Mouse (Mus musculus) CD8-positive naive resting alpha-beta T cell, adult 2 months (primary cell): Measurements from ENCODE around the gene Gm11444.

Experiments used
- DNase-seq, 2 experiments: peaks; one replicate each; pipeline ENCODE4 v3.0.0; 2022; ENCODE audit warnings: low read depth in 2 of 2, low spot score in 2 of 2

The Gm11444 gene

GRCm38 (mm10) chr11:85850233-85850632 lies at the start of gene Gm11444:
Gm11444 (minus strand) TSS chr11:85850333.
- DNase-seq, result no peak

DNA sequence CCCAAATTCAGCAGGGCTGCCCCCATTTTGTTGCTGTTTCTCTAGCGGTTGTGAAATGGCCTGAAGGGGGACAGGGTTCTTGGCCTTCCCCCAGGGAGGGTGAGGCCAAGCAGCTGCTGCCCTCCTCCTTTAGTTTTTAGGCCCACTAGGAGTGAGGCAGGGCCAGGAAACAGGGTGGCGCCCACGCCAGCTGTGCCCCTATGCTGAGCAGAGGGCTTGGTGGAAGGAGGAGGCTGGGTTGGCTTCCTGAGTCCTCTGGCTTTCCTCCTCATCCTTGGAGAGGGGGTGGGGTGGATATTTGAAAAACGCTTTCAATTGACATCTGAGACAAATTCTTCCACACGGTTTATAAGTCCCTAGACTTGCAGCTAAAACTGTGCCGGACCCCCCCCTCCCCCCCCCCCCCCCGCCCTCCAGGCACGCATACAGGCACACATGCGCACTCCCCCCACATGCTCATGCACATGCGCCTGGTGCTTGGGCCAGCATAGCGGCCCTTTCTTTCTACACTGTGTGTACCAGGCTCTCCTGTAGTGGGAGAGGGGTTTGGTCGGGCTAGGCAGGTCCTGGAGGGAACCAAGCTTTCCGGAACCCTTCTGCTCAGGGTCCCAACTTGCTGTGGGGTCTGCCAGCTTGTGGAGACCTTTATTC lies 46.3 kb upstream of the Gm11444 start:
- DNase-seq, result no peak

DNA sequence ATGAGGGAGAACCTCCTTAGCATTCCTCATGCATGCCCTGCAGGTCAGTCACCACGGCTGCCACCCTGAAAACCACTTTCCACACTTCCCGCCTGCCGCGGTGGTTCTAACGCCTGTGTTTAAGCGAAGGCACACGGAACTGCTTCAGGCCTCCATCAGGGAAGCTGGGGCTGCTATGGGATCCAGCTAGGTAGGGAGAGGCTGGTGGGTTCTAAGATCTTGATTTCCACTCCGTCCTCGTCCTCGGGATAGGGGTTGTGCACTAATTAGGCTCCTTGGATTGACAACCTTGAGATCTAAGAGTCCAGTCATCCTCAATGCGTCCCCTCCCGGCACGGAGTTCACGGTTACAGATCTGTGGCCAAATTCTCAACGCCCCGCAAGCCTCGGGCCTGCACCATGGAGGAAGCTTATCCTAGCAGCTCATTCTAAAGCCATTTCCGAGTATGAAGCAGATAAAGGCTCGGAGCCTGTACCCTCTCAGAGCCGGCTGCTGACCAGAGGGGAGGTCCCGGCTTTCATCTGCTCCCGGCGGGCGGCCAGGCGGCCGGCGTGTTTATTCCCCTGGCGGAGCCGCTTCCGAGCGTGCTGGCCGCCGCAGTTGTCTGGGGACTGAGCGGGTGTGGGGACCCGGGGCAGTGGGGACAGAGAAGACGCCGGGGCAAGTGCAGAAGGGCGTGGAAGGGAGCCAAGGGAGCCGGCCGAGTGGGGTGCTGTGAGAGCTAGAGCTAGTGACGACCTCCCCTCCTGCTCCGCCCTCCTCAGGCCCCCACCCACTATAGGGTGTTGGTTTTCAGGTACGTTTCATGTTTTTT lies 44.8 kb upstream of the Gm11444 start:
- no peak for DNase-seq

GRCm38 (mm10) chr11:85894136-85894530 lies 44.0 kb upstream of the Gm11444 start:
- no peak for DNase-seq

GRCm38 (mm10) chr11:85893400-85894135 lies 43.4 kb upstream of the Gm11444 start:
- DNase-seq, result no peak

GRCm38 (mm10) chr11:85892771-85893170 lies 42.6 kb upstream of the Gm11444 start:
- DNase-seq, result no peak

- no peak for DNase-seq
Observed at GRCm38 (mm10) chr11:85891692-85892040, 41.5 kb upstream of the Gm11444 start.

DNA sequence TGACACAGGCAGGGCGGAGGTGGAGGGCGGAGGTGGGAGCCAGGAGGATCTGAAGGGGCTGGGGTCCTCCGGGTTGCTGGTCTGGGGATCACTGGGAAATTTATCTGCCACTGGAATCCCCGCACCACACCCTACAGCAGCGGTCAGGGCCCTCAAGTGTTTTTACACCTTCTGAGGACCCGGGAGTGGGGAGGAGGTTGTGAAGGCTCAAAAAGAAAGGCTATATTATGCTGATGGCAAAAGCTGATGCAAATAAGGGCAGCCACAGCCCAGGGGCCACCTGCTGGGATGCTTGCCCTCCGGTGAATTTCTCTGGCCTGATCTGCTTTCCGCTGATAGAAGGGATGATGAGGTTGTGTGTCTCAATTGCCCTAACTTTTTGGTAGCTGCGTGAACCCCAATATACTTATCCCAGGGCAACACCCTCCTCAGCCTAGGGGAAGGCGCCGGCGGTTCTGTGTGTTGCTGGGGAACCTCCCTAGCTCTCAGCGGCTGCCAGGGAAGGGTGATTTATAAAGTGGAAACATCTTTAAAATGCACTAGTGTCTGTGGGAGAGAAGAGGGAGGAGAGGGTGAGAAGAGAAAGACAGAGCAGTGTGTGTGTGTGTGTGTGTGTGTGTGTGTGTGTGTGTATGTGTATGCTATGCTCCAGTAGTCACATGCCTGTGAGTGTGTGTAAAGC lies 41.0 kb upstream of the Gm11444 start:
- no peak for DNase-seq

GRCm38 (mm10) chr11:85890563-85890845 lies 40.4 kb upstream of the Gm11444 start:
- no peak for DNase-seq

- no peak for DNase-seq
Observed at GRCm38 (mm10) chr11:85889730-85890562, 39.8 kb upstream of the Gm11444 start.

GRCm38 (mm10) chr11:85889056-85889729 lies 39.1 kb upstream of the Gm11444 start:
- DNase-seq, result no peak

- no peak for DNase-seq
Observed at GRCm38 (mm10) chr11:85888451-85888961, 38.4 kb upstream of the Gm11444 start.

DNA sequence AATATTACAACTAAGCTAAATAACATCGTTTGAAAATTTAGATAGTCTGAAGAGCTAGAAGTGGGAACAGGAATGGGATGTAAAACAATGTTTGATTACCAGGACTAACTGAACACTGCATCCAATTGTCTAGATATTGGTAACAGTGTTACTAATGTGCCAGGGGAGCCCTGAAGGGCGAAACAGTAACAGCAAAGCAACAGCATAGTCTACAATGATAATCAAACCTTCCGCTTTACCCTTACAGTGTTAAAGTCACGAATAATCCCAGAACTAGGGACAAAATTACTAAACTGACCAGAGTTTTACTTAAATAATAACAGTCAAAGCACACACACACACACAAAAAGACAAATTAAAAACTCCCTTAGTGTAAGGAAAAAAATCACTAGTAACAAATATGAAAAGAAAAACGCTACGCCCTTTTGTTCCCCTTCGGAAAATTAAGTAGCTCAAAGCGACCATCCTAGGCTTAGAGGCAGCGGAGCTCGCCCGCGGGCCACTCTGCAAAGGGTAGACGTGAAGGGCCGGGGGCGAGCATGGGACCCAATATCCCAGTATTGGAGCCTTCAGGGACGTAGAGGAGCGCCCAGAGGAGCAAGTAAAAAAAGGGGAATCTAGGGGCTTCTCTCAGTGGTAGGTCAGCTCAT lies 37.8 kb upstream of the Gm11444 start:
- DNase-seq, result no peak

DNA sequence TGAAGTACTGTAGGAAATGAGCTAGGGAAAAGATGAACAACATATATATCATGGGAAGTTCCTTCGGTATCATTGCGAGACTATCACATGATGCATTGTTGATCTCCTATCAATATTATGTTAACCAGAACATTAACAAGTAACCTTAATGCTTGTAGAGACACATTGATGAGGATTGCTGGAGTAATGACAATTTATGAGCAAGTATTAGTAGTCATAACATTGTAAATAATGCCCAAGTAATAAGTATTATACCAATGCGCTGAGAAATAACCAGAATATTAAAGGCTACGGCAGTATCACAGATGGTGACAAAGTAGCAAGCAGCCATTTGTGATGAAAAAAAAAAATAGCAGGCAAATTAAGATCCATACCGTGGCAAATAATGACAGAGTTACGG lies 37.1 kb upstream of the Gm11444 start:
- DNase-seq, result no peak

DNA sequence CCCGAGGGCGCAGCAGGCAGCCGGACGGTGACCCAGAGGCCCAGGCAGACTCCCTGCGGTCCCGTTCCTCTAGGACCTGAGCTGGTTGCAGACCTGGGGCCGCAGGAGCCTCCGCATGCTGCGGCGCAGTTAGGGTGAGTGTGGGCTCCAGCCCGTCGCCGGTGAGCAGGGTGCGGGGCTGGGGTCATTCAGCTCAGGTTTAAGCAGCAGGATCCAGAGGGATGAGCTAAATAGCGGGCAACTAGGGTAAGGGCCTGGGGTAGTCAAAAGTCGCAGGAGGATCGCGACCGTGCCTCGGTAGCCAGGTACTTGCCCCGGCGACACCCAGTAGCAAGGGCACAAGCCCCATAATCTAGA lies 36.3 kb upstream of the Gm11444 start:
- no peak for DNase-seq

DNA sequence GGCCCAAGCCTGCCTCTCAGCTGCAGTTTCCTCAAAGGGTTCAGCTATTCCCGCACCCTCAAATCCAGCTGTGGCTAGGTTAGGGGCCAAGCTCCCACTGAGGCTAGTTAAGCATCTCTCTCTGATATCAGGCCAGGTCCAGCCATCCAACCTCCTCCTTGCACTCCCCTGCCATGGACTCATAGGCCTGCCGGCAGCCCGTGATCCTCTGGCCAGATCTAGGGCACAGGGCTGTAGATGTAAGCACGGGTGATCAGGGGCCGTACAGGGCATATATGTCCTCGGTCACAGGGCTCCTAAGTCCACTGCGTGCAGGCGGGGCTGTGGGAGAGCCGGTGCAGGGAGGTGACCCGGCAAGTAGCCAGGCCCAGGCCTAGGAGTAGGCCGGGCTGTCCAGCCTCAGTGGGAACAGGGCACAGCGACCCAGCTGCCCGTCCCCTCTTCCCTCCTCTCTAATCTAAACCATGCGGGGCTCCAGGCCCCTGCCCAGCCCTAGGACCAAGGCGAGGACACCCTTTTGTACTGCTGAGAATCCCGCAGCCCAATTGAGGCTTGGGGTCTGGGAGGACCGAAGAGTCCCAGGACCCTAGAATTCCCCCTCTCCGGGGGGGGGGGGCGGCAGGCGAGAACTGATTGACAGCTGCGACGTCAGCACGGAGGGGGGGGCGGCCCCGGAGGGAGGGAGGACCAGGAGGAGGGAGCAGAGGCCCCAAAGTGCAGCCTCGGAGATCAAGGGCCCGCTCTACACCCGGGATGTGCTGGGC lies 35.7 kb upstream of the Gm11444 start, which contains the start of gene Tbx4:
Gene Tbx4, plus strand, starts transcription at position 758 of the 764 bp plus-strand sequence.
- DNase-seq, result no peak

- DNase-seq, result no peak
Observed at GRCm38 (mm10) chr11:85884498-85884897, 34.4 kb upstream of the Gm11444 start.

DNA sequence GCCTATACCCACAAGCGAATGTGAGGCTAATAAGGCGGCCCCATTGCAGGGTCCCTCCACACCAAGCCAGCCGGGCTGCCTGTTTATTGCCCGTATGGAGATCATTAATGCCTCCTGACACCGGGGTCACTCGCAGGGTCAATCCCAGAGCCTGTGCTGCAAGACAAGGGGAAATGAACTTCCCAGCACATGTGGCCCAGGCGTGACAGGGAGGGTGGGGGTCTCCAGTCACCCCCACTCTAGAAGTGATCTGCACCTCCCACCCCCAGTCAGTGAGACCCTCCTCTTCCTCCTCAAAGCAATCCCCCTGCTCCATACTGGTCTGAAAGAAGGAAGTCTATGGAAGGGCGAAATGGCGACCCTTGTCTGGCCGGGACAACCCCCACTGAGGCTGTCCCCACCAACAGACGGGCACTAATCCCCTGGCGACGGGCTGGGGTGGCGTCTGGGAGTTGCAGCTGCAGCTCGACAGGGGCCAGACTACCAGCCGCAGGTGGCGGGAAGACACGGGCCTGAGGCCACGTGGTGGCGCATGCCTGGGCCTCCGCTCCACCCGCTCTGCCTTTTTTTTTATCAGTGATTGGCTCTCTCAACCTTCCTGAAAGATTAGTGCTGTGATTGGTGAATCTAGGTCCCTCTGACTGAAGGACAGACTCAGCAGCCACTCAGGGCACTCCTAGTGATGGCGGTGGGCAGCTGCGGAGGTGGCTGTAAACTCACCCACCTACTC lies 26.1 kb upstream of the Gm11444 start:
- no peak for DNase-seq
